Mouse (Mus musculus): ENCODE results near the gene Sun1. TPM values are rescaled to one million over a fixed set of nuclear protein-coding genes. Genes with fewer than 3 reads are reported as not detected.

The Sun1 gene
- polyA plus RNA-seq, 1 experiment from 2014 or later = 46.2 TPM

DNA sequence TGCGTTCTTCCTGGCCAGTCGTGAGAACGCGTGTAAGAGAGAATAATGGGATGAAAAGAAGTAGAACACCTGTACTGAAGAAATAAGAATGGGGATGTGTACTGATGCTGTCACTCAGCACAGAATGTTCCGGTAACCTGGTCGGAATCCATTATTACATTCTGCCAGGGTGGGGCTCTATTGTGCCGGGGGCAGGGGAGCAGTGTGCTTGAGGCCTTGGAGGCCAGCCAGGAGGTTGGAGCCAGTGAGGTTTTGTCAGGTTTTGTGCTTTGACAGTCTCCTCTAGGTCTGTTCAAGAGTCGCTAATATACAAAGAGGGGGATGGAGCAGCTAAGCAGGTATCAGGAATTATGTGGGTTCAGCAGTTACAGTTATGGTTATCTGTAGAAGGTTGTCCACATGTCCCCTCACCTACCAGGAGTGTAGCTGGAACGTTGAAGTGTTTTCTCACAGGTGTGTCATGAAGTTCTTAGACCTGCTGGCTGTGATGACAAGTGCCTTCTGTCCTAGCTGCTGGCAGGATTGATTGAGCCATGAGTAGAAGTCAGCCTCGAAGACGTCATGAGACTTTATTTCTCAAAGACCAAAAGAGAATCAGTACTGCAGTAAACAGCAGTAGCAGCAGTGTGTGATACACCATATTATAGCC lies 11.4 kb downstream of the Sun1 start:
- ATAC-seq (ENCODE audit: insufficient number of reproducible peaks, low FRiP score, low TSS enrichment, low read depth) = no peak
- 96% methylated on average over 11 of the region's 11 CpGs for WGBS

DNA sequence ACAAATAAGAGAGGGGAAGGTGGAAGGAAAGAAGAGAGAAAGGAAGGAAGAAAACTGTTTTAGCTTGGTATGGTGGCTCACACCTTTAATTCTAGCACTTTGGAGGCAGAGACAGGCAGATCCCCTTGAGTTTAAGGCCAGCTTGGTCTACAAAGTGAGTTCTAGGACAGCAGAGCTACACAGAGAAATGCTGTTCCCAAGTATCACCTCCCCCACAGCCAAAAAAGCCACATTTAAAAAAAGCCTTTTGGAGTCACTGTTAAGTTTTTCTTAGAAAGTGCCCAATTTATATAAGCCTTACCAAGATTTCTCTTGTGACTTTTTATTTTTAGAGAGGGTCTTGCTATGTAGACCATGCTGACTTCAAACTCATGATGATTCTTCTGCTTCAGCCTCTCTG lies 13.9 kb downstream of the Sun1 start:
- H3K27me3 ChIP-seq (ENCODE audit: control insufficient read depth, insufficient read depth, low read length) = no peaks in the 10 kb centered on the region
- ATAC-seq (ENCODE audit: insufficient number of reproducible peaks, low FRiP score, low TSS enrichment, low read depth) = no peak
- H3K36me3 ChIP-seq (ENCODE audit: control insufficient read depth, insufficient read depth, low read length) = peaks cover 14% of the 10 kb centered on the region

More for the DNA sequence above, 11.4 kb downstream of the Sun1 start:
- Histone ChIP-seq H3K4me1 (ENCODE audit: control insufficient read depth, insufficient read depth, low read length) (no peaks in the 10 kb centered on the region), H3K27me3 (ENCODE audit: control insufficient read depth, insufficient read depth, low read length) (no peaks in the 10 kb centered on the region), H3K9ac (ENCODE audit: low read length) (no peak overlapping the region), H3K4me2 (ENCODE audit: low read depth, severe bottlenecking) (no peak overlapping the region), H3K4me3 (ENCODE audit: low read depth, low read length) (no peak overlapping the region), H3K36me3 (ENCODE audit: control insufficient read depth, insufficient read depth, low read length) (peaks cover 14% of the 10 kb centered on the region), H3K27ac (replicated peaks; ENCODE audit: low read depth, low read length) (no peak overlapping the region), H3K9me3 (ENCODE audit: control insufficient read depth, low read length) (no peaks in the 10 kb centered on the region)
- no peak for DNase-seq (ENCODE audit: low spot score)

DNA sequence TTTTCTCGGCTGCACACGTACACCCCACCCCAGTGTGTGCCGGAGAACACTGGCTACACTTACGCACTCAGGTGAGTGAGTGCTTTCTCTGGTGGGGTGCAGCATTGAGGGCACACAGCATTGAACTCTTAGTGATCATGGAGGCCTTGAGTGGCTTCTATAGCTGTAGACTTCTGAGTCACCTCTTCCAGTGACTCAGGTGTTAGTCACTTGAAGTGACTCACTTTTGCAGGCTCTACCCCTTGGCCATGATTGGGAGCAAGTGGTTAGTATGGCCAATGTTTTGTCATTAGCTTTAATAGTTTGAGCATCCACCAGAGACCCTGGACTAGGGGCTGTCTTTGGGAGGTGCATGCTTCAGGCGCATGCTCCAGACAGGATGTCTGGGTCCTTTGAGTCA lies 14.7 kb downstream of the Sun1 start:
- Histone ChIP-seq H3K4me2 (ENCODE audit: low read depth, severe bottlenecking) (no peak overlapping the region), H3K27me3 (ENCODE audit: control insufficient read depth, insufficient read depth, low read length) (no peaks in the 10 kb centered on the region), H3K4me3 (ENCODE audit: low read depth, low read length) (no peak overlapping the region), H3K4me1 (ENCODE audit: control insufficient read depth, insufficient read depth, low read length) (no peaks in the 10 kb centered on the region), H3K9me3 (ENCODE audit: control insufficient read depth, low read length) (no peaks in the 10 kb centered on the region), H3K36me3 (ENCODE audit: control insufficient read depth, insufficient read depth, low read length) (peaks cover 12% of the 10 kb centered on the region), H3K9ac (ENCODE audit: low read length) (no peak overlapping the region), H3K27ac (replicated peaks; ENCODE audit: low read depth, low read length) (no peak overlapping the region)
- 97% methylated on average over 5 of the region's 5 CpGs for WGBS
- ATAC-seq (ENCODE audit: insufficient number of reproducible peaks, low FRiP score, low TSS enrichment, low read depth) = no peak
- no peak for DNase-seq (ENCODE audit: low spot score)

More for the DNA sequence above, 13.9 kb downstream of the Sun1 start:
- Histone ChIP-seq H3K27ac (replicated peaks; ENCODE audit: low read depth, low read length) (no peak overlapping the region), H3K9me3 (ENCODE audit: control insufficient read depth, low read length) (no peaks in the 10 kb centered on the region), H3K4me1 (ENCODE audit: control insufficient read depth, insufficient read depth, low read length) (no peaks in the 10 kb centered on the region), H3K4me3 (ENCODE audit: low read depth, low read length) (no peak overlapping the region), H3K9ac (ENCODE audit: low read length) (no peak overlapping the region), H3K4me2 (ENCODE audit: low read depth, severe bottlenecking) (no peak overlapping the region)
- DNase-seq (ENCODE audit: low spot score) = no peak

DNA sequence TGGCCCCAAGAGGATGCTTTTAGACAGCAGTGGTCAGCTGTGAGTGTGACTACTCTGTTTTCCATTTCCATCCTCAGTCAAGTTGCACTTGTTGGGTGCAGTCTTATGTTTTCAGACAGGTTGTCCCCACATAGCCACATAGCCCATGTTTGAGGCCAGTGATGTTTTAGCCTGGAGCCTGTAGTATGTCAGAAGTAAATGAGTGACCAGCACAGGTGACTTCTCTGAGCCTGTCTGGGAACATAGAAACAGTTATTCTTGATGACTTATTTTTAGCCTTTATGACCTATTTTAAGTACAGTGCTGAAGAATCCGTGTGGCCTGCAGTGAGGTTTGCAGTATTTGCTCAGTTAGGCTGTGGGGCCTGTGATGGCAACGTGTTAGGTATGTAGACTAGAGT lies 15.7 kb downstream of the Sun1 start:
- no peak for ATAC-seq (ENCODE audit: insufficient number of reproducible peaks, low FRiP score, low TSS enrichment, low read depth)
- H3K27me3 ChIP-seq (ENCODE audit: control insufficient read depth, insufficient read depth, low read length) = no peaks in the 10 kb centered on the region
- no peak overlapping the region for H3K27ac ChIP-seq (replicated peaks; ENCODE audit: low read depth, low read length)
- peaks cover 9% of the 10 kb centered on the region for H3K36me3 ChIP-seq (ENCODE audit: control insufficient read depth, insufficient read depth, low read length)
- DNase-seq (ENCODE audit: low spot score) = no peak
- H3K4me1 ChIP-seq (ENCODE audit: control insufficient read depth, insufficient read depth, low read length) = no peaks in the 10 kb centered on the region
- H3K4me3 ChIP-seq (ENCODE audit: low read depth, low read length) = no peak overlapping the region
- no peak overlapping the region for H3K9ac ChIP-seq (ENCODE audit: low read length)
- WGBS = 81% methylated on average over 2 of the region's 2 CpGs
- H3K4me2 ChIP-seq (ENCODE audit: low read depth, severe bottlenecking) = no peak overlapping the region
- no peaks in the 10 kb centered on the region for H3K9me3 ChIP-seq (ENCODE audit: control insufficient read depth, low read length)

DNA sequence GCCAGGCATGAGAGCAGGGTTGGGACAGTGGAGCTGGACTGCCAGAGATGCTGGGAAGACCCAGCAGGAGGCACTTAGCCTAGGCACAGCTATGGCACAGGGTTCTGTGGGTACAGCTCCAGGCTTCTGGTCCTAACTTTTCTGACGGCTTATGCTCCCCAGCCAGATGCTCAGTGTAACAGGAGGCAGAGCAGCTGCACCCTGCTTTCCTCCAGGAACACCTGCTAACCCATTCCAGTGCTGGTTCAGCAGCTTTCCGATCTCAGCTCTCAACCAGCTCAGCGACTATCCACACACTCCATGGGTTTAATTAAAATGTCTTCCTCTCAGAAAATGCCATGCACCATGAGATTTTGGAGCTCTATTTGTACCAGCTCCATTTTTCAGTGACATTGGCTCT lies 16.3 kb downstream of the Sun1 start:
- no peaks in the 10 kb centered on the region for H3K9me3 ChIP-seq (ENCODE audit: control insufficient read depth, low read length)
- no peaks in the 10 kb centered on the region for H3K4me1 ChIP-seq (ENCODE audit: control insufficient read depth, insufficient read depth, low read length)
- H3K9ac ChIP-seq (ENCODE audit: low read length) = no peak overlapping the region
- no peak overlapping the region for H3K27ac ChIP-seq (replicated peaks; ENCODE audit: low read depth, low read length)
- H3K4me2 ChIP-seq (ENCODE audit: low read depth, severe bottlenecking) = no peak overlapping the region
- 87% methylated on average over 3 of the region's 3 CpGs for WGBS
- H3K36me3 ChIP-seq (ENCODE audit: control insufficient read depth, insufficient read depth, low read length) = peaks cover 10% of the 10 kb centered on the region
- ATAC-seq (ENCODE audit: insufficient number of reproducible peaks, low FRiP score, low TSS enrichment, low read depth) (no peak), DNase-seq (ENCODE audit: low spot score) (no peak)
- no peak overlapping the region for H3K4me3 ChIP-seq (ENCODE audit: low read depth, low read length)
- no peaks in the 10 kb centered on the region for H3K27me3 ChIP-seq (ENCODE audit: control insufficient read depth, insufficient read depth, low read length)

DNA sequence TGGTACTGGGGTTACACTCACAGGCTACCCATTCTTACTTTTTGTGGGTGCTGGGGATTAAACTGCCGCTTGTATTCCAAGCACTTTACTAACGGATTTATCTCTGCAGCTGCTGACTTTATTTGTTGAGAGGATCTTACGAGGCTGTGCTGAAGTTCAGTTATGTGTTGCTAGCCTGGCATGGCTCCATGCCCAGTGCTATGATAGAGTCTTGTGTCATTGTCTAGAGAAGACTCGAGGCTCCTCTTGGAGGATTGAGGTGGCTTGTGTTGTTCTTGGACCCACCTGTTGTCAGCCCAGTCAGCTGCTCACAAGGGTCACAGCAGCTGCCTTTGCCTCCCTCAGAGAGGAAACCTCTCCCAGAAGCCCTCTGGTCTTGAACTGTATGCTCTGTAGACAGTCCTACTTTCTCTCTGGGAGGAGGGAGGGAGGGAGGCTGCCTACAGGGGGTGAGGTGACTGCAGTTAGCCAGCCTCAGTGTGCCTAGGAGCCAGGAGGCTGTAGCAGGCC lies 19.6 kb downstream of the Sun1 start:
- Histone ChIP-seq H3K4me3 (ENCODE audit: low read depth, low read length) (no peak overlapping the region), H3K4me1 (ENCODE audit: control insufficient read depth, insufficient read depth, low read length) (no peaks in the 10 kb centered on the region), H3K9ac (ENCODE audit: low read length) (no peak overlapping the region), H3K27ac (replicated peaks; ENCODE audit: low read depth, low read length) (no peak overlapping the region), H3K4me2 (ENCODE audit: low read depth, severe bottlenecking) (no peak overlapping the region), H3K36me3 (ENCODE audit: control insufficient read depth, insufficient read depth, low read length) (peaks cover 22% of the 10 kb centered on the region), H3K9me3 (ENCODE audit: control insufficient read depth, low read length) (no peaks in the 10 kb centered on the region), H3K27me3 (ENCODE audit: control insufficient read depth, insufficient read depth, low read length) (no peaks in the 10 kb centered on the region)
- WGBS = 93% methylated on average over 4 of the region's 4 CpGs
- no peak for ATAC-seq (ENCODE audit: insufficient number of reproducible peaks, low FRiP score, low TSS enrichment, low read depth)
- DNase-seq (ENCODE audit: low spot score) = no peak

DNA sequence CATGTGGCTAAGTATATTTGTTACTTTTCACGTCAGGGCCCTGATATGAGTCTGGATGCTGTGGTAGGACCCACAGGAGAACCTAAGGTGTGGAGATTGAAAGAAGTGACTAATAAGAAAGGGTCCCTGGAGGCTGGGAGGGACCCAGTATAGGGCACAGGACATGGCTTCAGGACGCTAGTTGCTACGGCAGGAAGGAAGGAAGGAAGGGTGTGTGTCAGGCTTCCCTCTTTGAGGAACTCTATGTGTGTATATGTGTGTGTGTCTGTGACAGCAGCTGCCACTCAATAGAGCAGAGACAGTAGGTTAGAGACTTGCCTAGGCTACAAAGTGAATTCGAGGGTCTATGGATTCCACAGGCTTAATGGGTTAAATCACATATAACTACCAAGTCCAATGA lies 20.2 kb downstream of the Sun1 start:
- Histone ChIP-seq H3K27ac (replicated peaks; ENCODE audit: low read depth, low read length) (no peak overlapping the region), H3K4me2 (ENCODE audit: low read depth, severe bottlenecking) (no peak overlapping the region), H3K4me1 (ENCODE audit: control insufficient read depth, insufficient read depth, low read length) (no peaks in the 10 kb centered on the region), H3K27me3 (ENCODE audit: control insufficient read depth, insufficient read depth, low read length) (no peaks in the 10 kb centered on the region), H3K9ac (ENCODE audit: low read length) (no peak overlapping the region), H3K9me3 (ENCODE audit: control insufficient read depth, low read length) (no peaks in the 10 kb centered on the region), H3K4me3 (ENCODE audit: low read depth, low read length) (no peak overlapping the region), H3K36me3 (ENCODE audit: control insufficient read depth, insufficient read depth, low read length) (peaks cover 20% of the 10 kb centered on the region)
- WGBS = 91% methylated on average over 4 of the region's 4 CpGs
- DNase-seq (ENCODE audit: low spot score) = no peak
- ATAC-seq (ENCODE audit: insufficient number of reproducible peaks, low FRiP score, low TSS enrichment, low read depth) = no peak

DNA sequence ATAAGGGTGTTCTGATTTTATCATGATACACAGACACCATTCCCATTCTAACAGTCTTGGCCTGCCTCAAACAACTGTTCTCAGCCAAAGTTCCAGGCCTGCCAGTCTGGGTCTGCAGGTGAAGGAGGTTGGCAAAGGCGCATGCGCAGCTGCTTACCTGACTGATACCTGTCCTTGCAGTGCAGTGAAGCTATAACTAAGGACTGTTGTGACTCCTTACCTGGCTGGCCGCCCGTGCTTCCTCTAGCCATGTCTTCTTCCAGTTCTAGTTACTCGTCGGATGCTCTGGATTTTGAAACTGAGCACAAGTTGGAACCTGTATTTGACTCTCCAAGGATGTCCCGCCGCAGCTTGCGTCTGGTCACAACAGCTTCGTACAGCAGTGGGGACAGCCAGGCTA lies 22.9 kb downstream of the Sun1 start:
- H3K9me3 ChIP-seq (ENCODE audit: control insufficient read depth, low read length) = no peaks in the 10 kb centered on the region
- no peak overlapping the region for H3K27ac ChIP-seq (replicated peaks; ENCODE audit: low read depth, low read length)
- DNase-seq (ENCODE audit: low spot score) (no peak), ATAC-seq (ENCODE audit: insufficient number of reproducible peaks, low FRiP score, low TSS enrichment, low read depth) (no peak)
- 93% methylated on average over 10 of the region's 10 CpGs for WGBS
- H3K4me3 ChIP-seq (ENCODE audit: low read depth, low read length) = no peak overlapping the region
- H3K27me3 ChIP-seq (ENCODE audit: control insufficient read depth, insufficient read depth, low read length) = no peaks in the 10 kb centered on the region
- peaks cover 25% of the 10 kb centered on the region for H3K36me3 ChIP-seq (ENCODE audit: control insufficient read depth, insufficient read depth, low read length)
- H3K4me2 ChIP-seq (ENCODE audit: low read depth, severe bottlenecking) = no peak overlapping the region
- no peak overlapping the region for H3K9ac ChIP-seq (ENCODE audit: low read length)
- H3K4me1 ChIP-seq (ENCODE audit: control insufficient read depth, insufficient read depth, low read length) = no peaks in the 10 kb centered on the region

DNA sequence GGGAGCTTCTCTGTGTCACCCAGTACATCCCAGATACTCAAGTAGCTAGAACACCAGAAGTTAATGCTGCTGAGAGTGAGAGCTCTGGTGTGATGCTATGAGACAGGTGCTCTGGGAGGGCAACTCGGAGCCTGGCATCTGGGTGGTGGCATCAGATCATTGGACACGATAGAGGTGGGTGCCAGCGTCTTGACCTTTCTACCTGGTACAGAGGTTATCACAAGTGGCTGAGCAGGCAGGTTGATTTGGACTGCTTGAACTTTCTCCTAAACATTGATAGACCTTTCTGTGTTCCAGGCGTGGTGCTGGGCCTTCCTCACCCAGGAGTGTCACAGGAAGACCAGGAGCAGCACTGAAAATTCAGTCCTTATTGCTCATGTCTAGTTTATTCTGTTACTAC lies 26.8 kb downstream of the Sun1 start:
- no peak for ATAC-seq (ENCODE audit: insufficient number of reproducible peaks, low FRiP score, low TSS enrichment, low read depth)
- peaks cover 25% of the 10 kb centered on the region for H3K36me3 ChIP-seq (ENCODE audit: control insufficient read depth, insufficient read depth, low read length)
- no peaks in the 10 kb centered on the region for H3K9me3 ChIP-seq (ENCODE audit: control insufficient read depth, low read length)
- H3K9ac ChIP-seq (ENCODE audit: low read length) = no peak overlapping the region
- WGBS = 95% methylated on average over 4 of the region's 4 CpGs
- DNase-seq (ENCODE audit: low spot score) = no peak
- no peaks in the 10 kb centered on the region for H3K27me3 ChIP-seq (ENCODE audit: control insufficient read depth, insufficient read depth, low read length)
- H3K4me1 ChIP-seq (ENCODE audit: control insufficient read depth, insufficient read depth, low read length) = no peaks in the 10 kb centered on the region
- H3K4me3 ChIP-seq (ENCODE audit: low read depth, low read length) = no peak overlapping the region
- H3K4me2 ChIP-seq (ENCODE audit: low read depth, severe bottlenecking) = no peak overlapping the region
- H3K27ac ChIP-seq (replicated peaks; ENCODE audit: low read depth, low read length) = no peak overlapping the region
